Mouse (Mus musculus) midbrain, embryonic 10.5 days (tissue): ENCODE results near the gene Olfr1220. TPM values are rescaled to one million over a fixed set of nuclear protein-coding genes. Genes with fewer than 3 reads are reported as not detected.

Experiments used
- DNase-seq: peaks from one replicate; pipeline ENCODE4 v3.0.0-alpha.2; 2017; ENCODE audit warnings: low spot score
- H3K27ac ChIP-seq: fragments of 300-500 bp; sonication (generic); replicated peaks from 2 replicates; pipeline ENCODE4 v1.5.1; 2016; ENCODE audit warnings: mild to moderate bottlenecking
- H3K27me3 ChIP-seq: fragments of 300-500 bp; sonication (generic); 2 replicates; pipeline ENCODE4 v1.6.1; 2016; ENCODE audit warnings: low read depth, mild to moderate bottlenecking; ENCODE audit not compliant: poor library complexity, severe bottlenecking
- H3K36me3 ChIP-seq: fragments of 300-500 bp; sonication (generic); 2 replicates; pipeline ENCODE4 v1.6.1; 2016; ENCODE audit warnings: mild to moderate bottlenecking, moderate library complexity
- H3K4me1 ChIP-seq: fragments of 300-500 bp; sonication (generic); 2 replicates; pipeline ENCODE4 v1.6.1; 2016
- H3K4me3 ChIP-seq: fragments of 300-500 bp; sonication (generic); 2 replicates; pipeline ENCODE4 v1.5.1; 2016; ENCODE audit warnings: mild to moderate bottlenecking, moderate library complexity
- H3K9me3 ChIP-seq: fragments of 300-500 bp; sonication (generic); replicated peaks from 2 replicates; pipeline ENCODE4 v1.6.1; 2016; ENCODE audit warnings: mild to moderate bottlenecking
- WGBS: fragments of 180-500 bp; shearing (Covaris S2); methylation state at CpG from one replicate; pipeline ENCODE4 v1.1.7; 2016; 5-methylcytosine and 5-hydroxymethylcytosine counted together
- polyA plus RNA-seq: library from polyadenylated mRNA; unstranded; fragments of >200 nt; fragmentation: Nextera tagmentation; extraction: Ambion mirVana; gene quantifications from 2 replicates; pipeline ENCODE4 v1.2.1, GENCODE M21; 2016

The Olfr1220 gene
- not detected in 2 replicates for polyA plus RNA-seq

- H3K27ac ChIP-seq: no peak within 1 kb of the TSS
- no peaks in the 10 kb centered on the region for H3K4me1 ChIP-seq
- no peaks in the 10 kb centered on the region for H3K9me3 ChIP-seq
- 84% methylated on average over 3 of the region's 3 CpGs for WGBS
- no peaks in the 10 kb centered on the region for H3K27me3 ChIP-seq
- no peak within 1 kb of the TSS for H3K4me3 ChIP-seq
- no peak for DNase-seq
- H3K36me3 ChIP-seq: no peaks in the 10 kb centered on the region
These were observed at the start of gene Olfr1220 for GRCm38 (mm10) chr2:89106735-89107134. Gene Olfr1220, minus strand, starts transcription at chr2:89106835.

GRCm38 (mm10) chr2:89151460-89151859, 44.8 kb upstream of the Olfr1220 start, which contains the start of gene Olfr1223:
Gene Olfr1223, minus strand, starts transcription at chr2:89151560.
- no peaks in the 10 kb centered on the region for H3K36me3 ChIP-seq
- H3K9me3 ChIP-seq: no peaks in the 10 kb centered on the region
- no peaks in the 10 kb centered on the region for H3K4me1 ChIP-seq
- no peak within 1 kb of the TSS for H3K27ac ChIP-seq
- WGBS: 83% methylated on average over 1 of the region's 1 CpGs
- no peaks in the 10 kb centered on the region for H3K27me3 ChIP-seq
- H3K4me3 ChIP-seq: no peak within 1 kb of the TSS
- no peak for DNase-seq

- no peak within 1 kb of the TSS for H3K4me3 ChIP-seq
- no peak within 1 kb of the TSS for H3K27ac ChIP-seq
- no peaks in the 10 kb centered on the region for H3K36me3 ChIP-seq
- DNase-seq: no peak
- 77% methylated on average over 3 of the region's 3 CpGs for WGBS
- H3K27me3 ChIP-seq: no peaks in the 10 kb centered on the region
- no peaks in the 10 kb centered on the region for H3K4me1 ChIP-seq
- no peaks in the 10 kb centered on the region for H3K9me3 ChIP-seq
These were observed 26.3 kb upstream of the Olfr1220 start, which contains the start of gene Olfr1222 for GRCm38 (mm10) chr2:89132954-89133353. Gene Olfr1222, minus strand, starts transcription at chr2:89133054.

- Histone ChIP-seq H3K4me3 (no peak within 1 kb of the TSS), H3K36me3 (no peaks in the 10 kb centered on the region), H3K9me3 (no peaks in the 10 kb centered on the region), H3K27ac (no peak within 1 kb of the TSS), H3K4me1 (no peaks in the 10 kb centered on the region), H3K27me3 (no peaks in the 10 kb centered on the region)
- WGBS: 91% methylated on average over 2 of the region's 2 CpGs
- DNase-seq: no peak
These were observed 10.5 kb upstream of the Olfr1220 start, which contains the start of gene Olfr1221 for GRCm38 (mm10) chr2:89117183-89117582. Gene Olfr1221, minus strand, starts transcription at chr2:89117283.

GRCm38 (mm10) chr2:89105651-89106050, 984 bp downstream of the Olfr1220 start:
- H3K27me3 ChIP-seq: no peaks in the 10 kb centered on the region
- no peak for DNase-seq
- no peak overlapping the region for H3K27ac ChIP-seq
- H3K9me3 ChIP-seq: no peaks in the 10 kb centered on the region
- no peak overlapping the region for H3K4me3 ChIP-seq
- no peaks in the 10 kb centered on the region for H3K36me3 ChIP-seq
- no peaks in the 10 kb centered on the region for H3K4me1 ChIP-seq

GRCm38 (mm10) chr2:89093848-89094247, 12.8 kb downstream of the Olfr1220 start:
- WGBS: 92% methylated on average over 1 of the region's 1 CpGs
- H3K4me3 ChIP-seq: no peak overlapping the region
- no peak for DNase-seq

GRCm38 (mm10) chr2:89083413-89083812, 23.2 kb downstream of the Olfr1220 start, which contains the start of gene Olfr1219:
Gene Olfr1219, minus strand, starts transcription at chr2:89083513.
- Histone ChIP-seq H3K36me3 (no peaks in the 10 kb centered on the region), H3K4me3 (no peak within 1 kb of the TSS), H3K9me3 (no peaks in the 10 kb centered on the region), H3K27me3 (no peaks in the 10 kb centered on the region), H3K4me1 (no peaks in the 10 kb centered on the region), H3K27ac (no peak within 1 kb of the TSS)
- no peak for DNase-seq
- WGBS: 84% methylated on average over 1 of the region's 1 CpGs

More at GRCm38 (mm10) chr2:89093848-89094247, 12.8 kb downstream of the Olfr1220 start:
- no peaks in the 10 kb centered on the region for H3K27me3 ChIP-seq
- H3K36me3 ChIP-seq: no peaks in the 10 kb centered on the region
- no peaks in the 10 kb centered on the region for H3K9me3 ChIP-seq
- no peaks in the 10 kb centered on the region for H3K4me1 ChIP-seq
- H3K27ac ChIP-seq: no peak overlapping the region

- Histone ChIP-seq H3K9me3 (no peaks in the 10 kb centered on the region), H3K27me3 (no peaks in the 10 kb centered on the region), H3K4me3 (no peak overlapping the region), H3K36me3 (no peaks in the 10 kb centered on the region), H3K27ac (no peak overlapping the region), H3K4me1 (no peaks in the 10 kb centered on the region)
- DNase-seq: no peak
These were observed 25.1 kb downstream of the Olfr1220 start for GRCm38 (mm10) chr2:89081487-89081886.

GRCm38 (mm10) chr2:89061087-89061486, 45.5 kb downstream of the Olfr1220 start, which contains the start of gene Olfr1218:
Gene Olfr1218, minus strand, starts transcription at chr2:89061187.
- Histone ChIP-seq H3K36me3 (no peaks in the 10 kb centered on the region), H3K9me3 (no peaks in the 10 kb centered on the region), H3K27ac (no peak within 1 kb of the TSS), H3K4me3 (no peak within 1 kb of the TSS), H3K27me3 (no peaks in the 10 kb centered on the region), H3K4me1 (no peaks in the 10 kb centered on the region)
- no peak for DNase-seq

Other genes with a start within 250 kb of the Olfr1220 start
- gene Olfr1206, start 243.6 kb downstream of the Olfr1220 start, polyA plus RNA-seq: not detected in 2 replicates
- gene Olfr1208, start 204.5 kb downstream of the Olfr1220 start, polyA plus RNA-seq: not detected in 2 replicates
- not detected in 2 replicates for gene Olfr1209, start 191.7 kb downstream of the Olfr1220 start, polyA plus RNA-seq
- gene Olfr1211, start 168.7 kb downstream of the Olfr1220 start, polyA plus RNA-seq: not detected in 2 replicates
- gene Olfr1212, start 152.9 kb downstream of the Olfr1220 start, polyA plus RNA-seq: not detected in 2 replicates
- not detected in 2 replicates for gene Gm13762, start 126.6 kb downstream of the Olfr1220 start, polyA plus RNA-seq
- gene Olfr1214, start 114.2 kb downstream of the Olfr1220 start, polyA plus RNA-seq: not detected in 2 replicates
- gene Olfr1215, start 99.9 kb downstream of the Olfr1220 start, polyA plus RNA-seq: not detected in 2 replicates
- gene Olfr1216, start 88.5 kb downstream of the Olfr1220 start, polyA plus RNA-seq: not detected in 2 replicates
- not detected in 2 replicates for gene Olfr1217, start 74.8 kb downstream of the Olfr1220 start, polyA plus RNA-seq
- not detected in 2 replicates for gene Olfr1218, start 45.6 kb downstream of the Olfr1220 start, polyA plus RNA-seq
- not detected in 2 replicates for gene Olfr1219, start 23.3 kb downstream of the Olfr1220 start, polyA plus RNA-seq
- gene Olfr1221, start 10.4 kb upstream of the Olfr1220 start, polyA plus RNA-seq: not detected in 2 replicates
- gene Olfr1222, start 26.2 kb upstream of the Olfr1220 start, polyA plus RNA-seq: not detected in 2 replicates
- gene Olfr1223, start 44.7 kb upstream of the Olfr1220 start, polyA plus RNA-seq: not detected in 2 replicates
- gene Olfr1224-ps1, start 57.3 kb upstream of the Olfr1220 start, polyA plus RNA-seq: not detected in 2 replicates
- gene Olfr1225, start 67.8 kb upstream of the Olfr1220 start, polyA plus RNA-seq: not detected in 2 replicates
- gene Olfr1226, start 93.2 kb upstream of the Olfr1220 start, polyA plus RNA-seq: not detected in 2 replicates
- not detected in 2 replicates for gene Olfr1228, start 147.2 kb upstream of the Olfr1220 start, polyA plus RNA-seq
- not detected in 2 replicates for gene Olfr1229, start 181.2 kb upstream of the Olfr1220 start, polyA plus RNA-seq
- gene Olfr1230, start 190.4 kb upstream of the Olfr1220 start, polyA plus RNA-seq: not detected in 2 replicates
- gene Olfr1231, start 200.2 kb upstream of the Olfr1220 start, polyA plus RNA-seq: not detected in 2 replicates
- gene Olfr1232, start 222.8 kb upstream of the Olfr1220 start, polyA plus RNA-seq: not detected in 2 replicates
- gene Olfr1233, start 235.6 kb upstream of the Olfr1220 start, polyA plus RNA-seq: not detected in 2 replicates